Mouse (Mus musculus) midbrain, embryonic 12.5 days (tissue): ENCODE measurements around the gene Crybg3. TPM values are rescaled to one million over a fixed set of nuclear protein-coding genes. Genes with fewer than 3 reads are reported as not detected.

Source experiments
- ATAC-seq: fragments of 200-750 bp; cut with Nextera tagmentation; 2 replicates; pipeline ENCODE4 v1.8.0; 2017; ENCODE audit warnings: low read depth, moderate TSS enrichment, moderate library complexity; ENCODE audit not compliant: low FRiP score
- H3K27ac ChIP-seq: fragments of 300-500 bp; sonication (generic); replicated peaks from 2 replicates; pipeline ENCODE4 v1.5.1; 2016; ENCODE audit warnings: mild to moderate bottlenecking
- H3K27me3 ChIP-seq: fragments of 300-500 bp; sonication (generic); 2 replicates; pipeline ENCODE4 v1.6.1; 2016; ENCODE audit warnings: mild to moderate bottlenecking
- H3K36me3 ChIP-seq: fragments of 300-500 bp; sonication (generic); 2 replicates; pipeline ENCODE4 v1.6.1; 2016
- H3K4me1 ChIP-seq: fragments of 300-500 bp; sonication (generic); 2 replicates; pipeline ENCODE4 v1.6.1; 2016
- H3K4me2 ChIP-seq: fragments of 300-500 bp; sonication (generic); replicated peaks from 2 replicates; pipeline ENCODE4 v1.6.1; 2016; ENCODE audit warnings: mild to moderate bottlenecking, moderate library complexity
- H3K4me3 ChIP-seq: fragments of 300-500 bp; sonication (generic); 2 replicates; pipeline ENCODE4 v1.5.1; 2016; ENCODE audit warnings: mild to moderate bottlenecking
- H3K9ac ChIP-seq: fragments of 300-500 bp; sonication (generic); replicated peaks from 2 replicates; pipeline ENCODE4 v1.6.1; 2016; ENCODE audit warnings: mild to moderate bottlenecking, moderate library complexity
- H3K9me3 ChIP-seq: fragments of 300-500 bp; sonication (generic); 2 replicates; pipeline ENCODE4 v1.6.1; 2016; ENCODE audit warnings: mild to moderate bottlenecking
- WGBS: fragments of 180-500 bp; shearing (Covaris S2); methylation state at CpG from one replicate; pipeline ENCODE4 v1.1.7; 2016; 5-methylcytosine and 5-hydroxymethylcytosine counted together
- polyA plus RNA-seq: library from polyadenylated mRNA; unstranded; fragments of >200 nt; fragmentation: Nextera tagmentation; extraction: Ambion mirVana; gene quantifications from 2 replicates; pipeline ENCODE4 v1.2.1, GENCODE M21; 2016

Gene Crybg3
- polyA plus RNA-seq, 1 experiment from 2014 or later, result 5.5 TPM

GRCm38 (mm10) chr16:59598997-59599396 is 1.8 kb downstream of the Crybg3 start:
- ATAC-seq, result no peak
- no peaks in the 10 kb centered on the region for H3K36me3 ChIP-seq
- H3K4me2 ChIP-seq, result peak overlapping the region; percentile 76
- WGBS, result 5% methylated on average over 4 of the region's 4 CpGs
- no peak overlapping the region for H3K27ac ChIP-seq
- H3K27me3 ChIP-seq, result peaks cover 11% of the 10 kb centered on the region
- 0 out of 2 replicates have a peak, but pooled peaks cover 4% of the 10 kb centered on the region for H3K9me3 ChIP-seq
- peaks cover 5% of the 10 kb centered on the region; the same call in 1 of the 2 replicates for H3K4me1 ChIP-seq
- H3K4me3 ChIP-seq, result peak overlapping the region; percentile 72
- H3K9ac ChIP-seq, result no peak overlapping the region

- 94% methylated on average over 6 of the region's 6 CpGs for WGBS
- Histone ChIP-seq H3K27ac (no peak overlapping the region), H3K9me3 (0 out of 2 replicates have a peak, but pooled peaks cover 5% of the 10 kb centered on the region), H3K36me3 (no peaks in the 10 kb centered on the region), H3K27me3 (peaks cover 5% of the 10 kb centered on the region; the same call in 1 of the 2 replicates), H3K4me3 (no peak overlapping the region), H3K4me2 (no peak overlapping the region), H3K4me1 (peaks cover 4% of the 10 kb centered on the region; the same call in 1 of the 2 replicates), H3K9ac (no peak overlapping the region)
- no peak for ATAC-seq
Measured at GRCm38 (mm10) chr16:59597256-59597655, 3.5 kb downstream of the Crybg3 start.

DNA sequence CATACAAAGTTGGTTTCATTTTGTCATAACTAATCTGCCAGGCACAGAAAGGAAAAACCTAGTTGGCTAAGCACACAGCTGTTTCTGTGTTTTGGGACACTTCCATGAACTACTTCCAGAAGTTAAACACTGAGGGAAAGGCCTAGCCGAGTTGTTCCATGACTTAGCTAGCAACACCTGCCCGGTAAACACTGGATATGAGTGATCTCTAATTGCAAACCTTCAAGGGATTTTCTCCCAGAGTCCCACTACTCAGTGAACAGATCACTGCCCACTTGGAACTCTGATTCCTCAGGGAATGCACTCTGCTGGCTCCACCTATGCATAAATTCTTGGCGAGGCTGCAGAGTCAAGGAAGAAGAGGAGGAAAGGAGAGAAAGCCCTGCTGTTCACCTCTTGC is 6.1 kb downstream of the Crybg3 start:
- 86% methylated on average over 3 of the region's 3 CpGs for WGBS
- Histone ChIP-seq H3K27me3 (no peaks in the 10 kb centered on the region; the same call in 1 of the 2 replicates), H3K4me3 (no peak overlapping the region), H3K27ac (no peak overlapping the region), H3K9ac (no peak overlapping the region), H3K4me1 (peaks cover 4% of the 10 kb centered on the region; the same call in 1 of the 2 replicates), H3K36me3 (no peaks in the 10 kb centered on the region), H3K9me3 (0 out of 2 replicates have a peak, but pooled peaks cover 5% of the 10 kb centered on the region), H3K4me2 (no peak overlapping the region)
- ATAC-seq, result no peak

- Histone ChIP-seq H3K4me2 (no peak overlapping the region), H3K36me3 (no peaks in the 10 kb centered on the region), H3K9ac (no peak overlapping the region), H3K27me3 (no peaks in the 10 kb centered on the region), H3K4me3 (no peak overlapping the region), H3K9me3 (0 out of 2 replicates have a peak, but pooled peaks cover 5% of the 10 kb centered on the region), H3K4me1 (no peaks in the 10 kb centered on the region), H3K27ac (no peak overlapping the region)
- no peak for ATAC-seq
- 85% methylated on average over 6 of the region's 6 CpGs for WGBS
Measured at GRCm38 (mm10) chr16:59590790-59591189, 10.0 kb downstream of the Crybg3 start.

DNA sequence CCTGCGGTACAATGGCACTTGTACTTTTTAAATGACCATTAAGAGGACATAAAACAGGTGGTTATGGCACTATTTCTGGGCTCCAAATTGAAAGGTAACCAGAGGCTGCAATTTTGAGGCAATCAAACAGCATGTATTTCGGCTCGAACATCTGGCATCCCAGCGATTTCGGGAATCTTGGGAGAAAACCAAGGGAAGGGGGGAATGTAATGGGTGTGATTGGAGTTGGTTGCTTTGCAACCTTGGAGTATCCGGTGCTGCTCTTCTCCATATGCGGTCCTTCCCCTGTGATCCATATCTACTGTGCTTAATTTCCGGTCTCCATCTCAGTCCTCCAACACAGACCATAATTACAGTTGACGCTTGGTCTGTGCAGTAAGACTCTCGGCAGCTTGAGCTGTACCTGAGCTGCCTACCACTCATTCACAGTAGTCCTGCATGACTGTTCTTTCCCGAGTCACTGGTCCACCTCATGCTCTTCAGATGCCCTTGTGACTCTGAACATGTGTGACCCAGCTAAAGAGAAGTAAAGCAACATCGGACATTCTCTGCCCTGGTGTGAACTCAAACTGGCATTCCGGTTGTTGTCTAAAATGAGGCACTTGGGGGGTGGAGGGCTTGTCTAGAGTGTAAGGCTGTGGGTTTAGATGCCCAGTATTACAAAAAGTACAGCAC is 12.3 kb downstream of the Crybg3 start:
- ATAC-seq, result no peak
- Histone ChIP-seq H3K36me3 (no peaks in the 10 kb centered on the region), H3K4me2 (no peak overlapping the region), H3K27ac (no peak overlapping the region), H3K9ac (no peak overlapping the region), H3K4me1 (no peaks in the 10 kb centered on the region), H3K4me3 (no peak overlapping the region), H3K9me3 (no peaks in the 10 kb centered on the region), H3K27me3 (no peaks in the 10 kb centered on the region)
- WGBS, result 95% methylated on average over 13 of the region's 13 CpGs

- no peaks in the 10 kb centered on the region for H3K9me3 ChIP-seq
- H3K4me2 ChIP-seq, result no peak overlapping the region
- H3K27me3 ChIP-seq, result no peaks in the 10 kb centered on the region
- whole genome bisulfite sequencing, result 93% methylated on average over 10 of the region's 10 CpGs
- ATAC-seq, result no peak
- H3K9ac ChIP-seq, result no peak overlapping the region
- H3K4me3 ChIP-seq, result no peak overlapping the region
- H3K27ac ChIP-seq, result no peak overlapping the region
- H3K4me1 ChIP-seq, result no peaks in the 10 kb centered on the region
- no peaks in the 10 kb centered on the region for H3K36me3 ChIP-seq
Measured at GRCm38 (mm10) chr16:59587816-59588215, 13.0 kb downstream of the Crybg3 start.

DNA sequence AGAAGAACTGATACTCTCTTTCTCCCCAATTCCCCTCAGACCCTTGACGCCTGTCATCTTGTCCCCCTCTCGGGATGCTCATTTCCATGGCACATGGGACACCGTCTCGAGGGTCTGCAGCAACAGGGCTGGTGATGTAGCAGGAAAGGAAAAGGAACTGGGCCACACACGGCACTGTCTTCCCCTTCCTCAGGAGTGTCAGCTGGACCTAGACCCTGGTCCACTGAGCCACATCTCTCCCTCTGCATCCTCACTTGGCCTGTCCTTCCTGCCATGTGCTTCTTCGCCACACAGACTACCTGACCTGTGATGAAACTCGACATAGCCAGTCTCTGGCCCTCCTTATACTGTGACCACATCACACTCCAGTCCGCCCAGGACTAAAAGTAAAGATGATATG is 13.9 kb downstream of the Crybg3 start:
- Histone ChIP-seq H3K4me1 (no peaks in the 10 kb centered on the region), H3K4me2 (no peak overlapping the region), H3K4me3 (no peak overlapping the region), H3K27me3 (no peaks in the 10 kb centered on the region), H3K36me3 (no peaks in the 10 kb centered on the region), H3K27ac (no peak overlapping the region), H3K9me3 (no peaks in the 10 kb centered on the region), H3K9ac (no peak overlapping the region)
- 0 out of 2 replicates have a peak, but pooled peaks have one; percentile 27 for ATAC-seq
- 91% methylated on average over 8 of the region's 8 CpGs for WGBS

GRCm38 (mm10) chr16:59586276-59586675 is 14.5 kb downstream of the Crybg3 start:
- peak; percentile 38; the same call in 1 of the 2 replicates for ATAC-seq
- WGBS, result 72% methylated on average over 6 of the region's 6 CpGs
- no peak overlapping the region for H3K4me2 ChIP-seq
- no peaks in the 10 kb centered on the region for H3K4me1 ChIP-seq
- H3K9me3 ChIP-seq, result no peaks in the 10 kb centered on the region
- no peaks in the 10 kb centered on the region for H3K27me3 ChIP-seq
- H3K9ac ChIP-seq, result no peak overlapping the region
- H3K4me3 ChIP-seq, result no peak overlapping the region
- no peak overlapping the region for H3K27ac ChIP-seq
- H3K36me3 ChIP-seq, result no peaks in the 10 kb centered on the region

- H3K4me2 ChIP-seq, result no peak overlapping the region
- 0 out of 2 replicates have a peak, but pooled peaks have one; percentile 27 for ATAC-seq
- no peak overlapping the region for H3K9ac ChIP-seq
- no peaks in the 10 kb centered on the region for H3K27me3 ChIP-seq
- no peak overlapping the region for H3K27ac ChIP-seq
- WGBS, result 90% methylated on average over 4 of the region's 4 CpGs
- no peaks in the 10 kb centered on the region for H3K9me3 ChIP-seq
- H3K4me3 ChIP-seq, result no peak overlapping the region
- H3K4me1 ChIP-seq, result no peaks in the 10 kb centered on the region
- no peaks in the 10 kb centered on the region for H3K36me3 ChIP-seq
Measured at GRCm38 (mm10) chr16:59585706-59586244, 15.0 kb downstream of the Crybg3 start.

- ATAC-seq, result no peak
- Histone ChIP-seq H3K4me3 (no peak overlapping the region), H3K27ac (no peak overlapping the region), H3K4me1 (no peaks in the 10 kb centered on the region), H3K9me3 (no peaks in the 10 kb centered on the region), H3K4me2 (no peak overlapping the region), H3K36me3 (no peaks in the 10 kb centered on the region), H3K27me3 (no peaks in the 10 kb centered on the region), H3K9ac (no peak overlapping the region)
- WGBS, result 92% methylated on average over 5 of the region's 5 CpGs
Measured at GRCm38 (mm10) chr16:59583515-59583914, 17.3 kb downstream of the Crybg3 start.

- no peak overlapping the region for H3K4me2 ChIP-seq
- no peak overlapping the region for H3K9ac ChIP-seq
- H3K27me3 ChIP-seq, result no peaks in the 10 kb centered on the region
- no peaks in the 10 kb centered on the region for H3K9me3 ChIP-seq
- ATAC-seq, result no peak
- WGBS, result 87% methylated on average over 8 of the region's 8 CpGs
- H3K4me1 ChIP-seq, result no peaks in the 10 kb centered on the region
- H3K4me3 ChIP-seq, result no peak overlapping the region
- no peak overlapping the region for H3K27ac ChIP-seq
- no peaks in the 10 kb centered on the region for H3K36me3 ChIP-seq
Measured at GRCm38 (mm10) chr16:59579237-59579636, 21.5 kb downstream of the Crybg3 start.

GRCm38 (mm10) chr16:59573961-59574360 is 26.8 kb downstream of the Crybg3 start:
- Histone ChIP-seq H3K4me1 (no peaks in the 10 kb centered on the region), H3K9ac (no peak overlapping the region), H3K4me2 (no peak overlapping the region), H3K36me3 (no peaks in the 10 kb centered on the region), H3K27me3 (no peaks in the 10 kb centered on the region), H3K27ac (no peak overlapping the region), H3K4me3 (no peak overlapping the region), H3K9me3 (no peaks in the 10 kb centered on the region)
- no peak for ATAC-seq
- 87% methylated on average over 11 of the region's 11 CpGs for WGBS
